Mouse (Mus musculus) retina, adult 2 months (tissue): ENCODE results near the gene Fblim1.

Experiments
- DNase-seq: peaks from one replicate; pipeline ENCODE4 v3.0.0-alpha.2; 2012; ENCODE audit warnings: low read depth, low spot score

Fblim1 gene

GRCm38 (mm10) chr4:141624983-141625773 lies 19.3 kb upstream of the Fblim1 start:
- no peak for DNase-seq

DNA sequence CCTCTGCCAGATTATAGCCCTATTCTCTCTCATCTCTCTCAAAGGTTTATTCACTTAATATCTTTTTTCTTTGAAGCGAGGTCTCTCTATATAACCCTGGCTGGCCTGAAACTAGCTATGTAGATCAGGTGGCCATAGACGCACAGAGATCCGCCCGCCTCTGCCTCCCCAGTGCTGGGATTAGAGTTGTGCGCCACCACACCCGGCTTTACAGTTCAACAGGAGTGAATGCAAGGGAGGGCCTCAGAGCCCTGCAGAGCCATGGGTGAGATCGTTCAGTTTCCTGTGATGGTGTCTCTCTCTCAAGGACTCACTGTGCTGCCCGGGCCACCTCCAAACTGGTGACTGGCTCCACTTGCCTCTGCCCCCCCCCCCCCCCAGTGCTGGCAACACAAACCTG lies 18.2 kb upstream of the Fblim1 start:
- no peak for DNase-seq

DNA sequence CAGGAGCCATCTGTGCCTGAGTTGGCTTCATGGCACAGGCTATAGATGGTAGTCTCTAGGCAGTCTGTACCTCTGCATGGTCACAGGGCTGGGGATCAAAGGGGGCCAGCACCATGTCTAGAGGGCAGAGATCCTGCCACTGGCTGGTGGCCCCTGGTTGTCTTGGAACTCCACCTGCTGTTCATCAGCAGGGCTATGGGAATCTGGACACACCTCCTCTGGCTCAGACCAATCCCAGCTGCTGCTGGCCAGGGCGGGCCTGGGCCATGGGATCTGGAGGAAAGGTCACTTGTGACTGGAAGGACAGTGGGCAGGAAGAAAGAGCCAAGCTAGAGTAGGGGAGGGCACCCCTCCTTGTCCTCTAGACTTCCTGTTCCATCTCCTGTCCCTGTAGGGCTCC lies 17.8 kb upstream of the Fblim1 start, which contains the start of gene Slc25a34:
Slc25a34 (minus strand) TSS at position 156 of the 400 bp plus-strand sequence.
- no peak for DNase-seq

GRCm38 (mm10) chr4:141623037-141623436 lies 17.1 kb upstream of the Fblim1 start:
- DNase-seq: no peak

- DNase-seq: no peak
Observed at GRCm38 (mm10) chr4:141622580-141622979, 16.7 kb upstream of the Fblim1 start.

DNA sequence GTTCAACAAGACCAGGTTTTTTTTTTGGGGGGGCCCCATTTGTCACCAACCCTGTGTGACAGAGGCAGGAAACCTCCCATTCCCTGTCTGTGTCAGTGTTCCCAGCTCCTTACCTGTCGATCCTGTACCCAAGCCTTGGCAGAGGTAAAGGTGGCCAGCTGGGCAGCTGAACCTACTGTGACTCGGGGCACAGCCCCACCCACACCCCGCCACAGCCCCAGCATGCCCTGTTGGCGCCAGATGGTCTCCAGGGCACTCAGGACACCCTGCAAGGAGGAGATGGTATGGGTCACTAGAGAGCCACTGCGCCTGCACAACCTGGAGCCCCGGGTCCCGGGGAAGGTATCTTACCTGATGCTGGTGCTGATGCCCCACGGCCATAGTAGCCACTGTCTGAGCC lies 16.2 kb upstream of the Fblim1 start:
- DNase-seq: no peak

GRCm38 (mm10) chr4:141621297-141621696 lies 15.4 kb upstream of the Fblim1 start:
- no peak for DNase-seq

DNA sequence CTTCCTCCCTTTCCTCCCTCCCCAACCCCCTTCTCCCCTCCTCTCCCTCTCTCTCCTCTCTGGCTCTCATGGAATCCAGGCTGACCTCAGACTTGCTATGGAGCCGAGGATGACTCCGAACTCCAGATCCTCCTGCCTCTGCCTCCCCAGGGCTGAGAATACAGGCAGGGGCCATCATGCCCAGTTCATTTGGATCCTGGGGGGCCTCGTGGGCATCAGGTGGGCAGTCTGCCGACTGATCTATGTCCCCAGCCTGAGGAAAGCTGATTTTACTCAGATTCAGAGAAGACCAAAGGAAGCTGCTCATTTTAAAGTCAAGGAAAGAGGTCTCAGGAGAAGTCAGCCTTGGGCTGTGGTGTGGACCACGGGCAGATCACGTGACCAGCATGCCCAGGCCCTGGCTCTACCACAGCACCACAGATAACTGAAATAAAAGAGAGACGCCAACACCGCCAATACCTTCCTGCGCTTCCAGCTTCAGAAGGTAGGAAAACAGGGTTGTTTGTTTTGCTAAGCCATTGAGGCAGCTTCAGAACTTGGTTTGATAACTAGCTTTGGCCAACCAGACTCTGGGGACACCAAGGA lies 13.5 kb upstream of the Fblim1 start:
- DNase-seq: no peak

DNA sequence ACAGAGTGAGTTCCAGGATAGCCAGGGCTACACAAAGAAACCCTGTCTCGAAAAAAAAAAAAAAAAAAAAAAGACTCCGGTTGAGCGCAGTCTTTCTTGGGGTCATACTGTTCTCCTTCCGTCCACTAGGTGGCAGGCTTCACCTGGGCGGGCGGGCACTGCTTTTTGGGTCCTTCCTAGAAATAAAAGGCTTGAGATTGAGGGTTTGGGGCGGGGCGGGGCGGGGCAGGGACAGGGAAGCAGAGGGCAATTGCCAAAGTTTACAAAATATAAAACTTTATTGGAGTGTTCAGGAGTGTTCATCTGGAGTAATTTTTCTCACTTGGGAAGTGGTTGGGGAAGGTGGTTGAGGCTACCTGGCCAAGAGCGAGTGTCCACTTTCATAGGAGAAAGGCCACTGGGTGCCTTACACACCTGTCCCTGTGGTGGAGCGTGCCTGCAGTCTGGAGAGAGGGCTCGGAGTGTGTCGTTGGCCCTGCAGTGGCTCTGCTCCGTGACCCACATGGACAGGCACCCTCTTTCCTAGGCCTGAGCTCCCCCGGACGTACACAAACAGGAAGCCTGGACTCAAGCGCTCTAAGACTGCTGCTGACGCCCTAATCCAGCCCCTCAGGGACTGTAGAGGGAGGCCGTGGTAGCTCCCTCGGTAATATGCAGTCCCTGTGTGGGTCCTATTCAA lies 12.8 kb upstream of the Fblim1 start, which contains the start of gene Tmem82:
Tmem82 (minus strand) TSS at position 69 of the 679 bp plus-strand sequence.
- no peak for DNase-seq

DNA sequence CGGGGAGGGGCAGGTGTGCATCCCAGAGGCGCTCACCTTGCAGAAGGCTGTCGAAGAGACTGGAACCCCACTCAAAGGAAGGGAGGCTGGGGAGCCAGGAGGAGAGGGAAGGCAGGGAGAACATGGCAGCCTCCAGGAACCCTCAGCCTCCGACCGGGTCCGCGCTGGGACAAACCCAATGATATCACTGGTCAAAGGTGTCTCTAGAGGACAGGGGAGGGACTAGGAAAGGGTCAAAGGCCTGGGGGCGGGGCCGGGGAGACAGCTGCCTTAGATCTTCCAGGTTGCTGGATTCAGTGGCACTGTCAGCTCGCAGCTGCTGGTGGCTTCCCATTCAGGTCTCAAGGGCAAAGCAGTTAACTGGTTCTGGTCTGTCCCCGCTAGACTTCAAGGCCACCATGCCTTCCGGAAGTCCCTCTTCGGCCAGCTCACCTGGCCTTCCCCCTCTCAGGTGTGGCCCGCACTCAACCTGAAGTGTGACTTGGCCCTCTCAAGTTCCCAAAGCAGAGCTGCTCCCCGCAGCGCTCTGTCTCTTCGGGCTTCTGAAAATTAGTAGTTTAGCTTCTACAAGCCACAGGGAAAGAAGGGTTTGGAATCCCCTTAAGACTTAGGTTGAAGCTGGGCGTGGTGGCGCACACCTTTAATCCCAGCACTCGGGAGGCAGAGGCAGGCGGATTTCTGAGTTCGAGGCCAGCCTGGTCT lies 12.1 kb upstream of the Fblim1 start:
- no peak for DNase-seq

- no peak for DNase-seq
Observed at GRCm38 (mm10) chr4:141617299-141617698, 11.4 kb upstream of the Fblim1 start.

GRCm38 (mm10) chr4:141616811-141617210 lies 10.9 kb upstream of the Fblim1 start:
- DNase-seq: no peak

DNA sequence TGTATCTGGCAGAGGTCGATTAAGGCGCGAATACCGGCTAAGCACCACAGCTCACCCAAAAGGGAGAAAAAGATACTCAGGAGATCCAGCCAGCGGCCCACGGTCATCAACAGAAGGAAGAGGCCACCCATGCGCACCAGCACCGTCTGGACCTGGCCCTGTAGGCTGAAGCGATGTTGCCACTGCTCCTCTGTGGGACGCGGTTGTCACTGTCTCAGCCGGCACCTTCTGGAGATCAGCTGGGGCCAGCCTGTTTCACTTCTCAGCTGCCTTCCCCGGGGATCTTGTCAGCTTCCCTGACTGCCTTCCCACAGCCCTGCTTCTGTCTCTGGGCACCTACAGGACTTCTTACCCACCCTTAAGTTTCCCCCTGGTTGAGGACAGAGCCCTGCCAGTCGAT lies 9.1 kb upstream of the Fblim1 start:
- DNase-seq: no peak

DNA sequence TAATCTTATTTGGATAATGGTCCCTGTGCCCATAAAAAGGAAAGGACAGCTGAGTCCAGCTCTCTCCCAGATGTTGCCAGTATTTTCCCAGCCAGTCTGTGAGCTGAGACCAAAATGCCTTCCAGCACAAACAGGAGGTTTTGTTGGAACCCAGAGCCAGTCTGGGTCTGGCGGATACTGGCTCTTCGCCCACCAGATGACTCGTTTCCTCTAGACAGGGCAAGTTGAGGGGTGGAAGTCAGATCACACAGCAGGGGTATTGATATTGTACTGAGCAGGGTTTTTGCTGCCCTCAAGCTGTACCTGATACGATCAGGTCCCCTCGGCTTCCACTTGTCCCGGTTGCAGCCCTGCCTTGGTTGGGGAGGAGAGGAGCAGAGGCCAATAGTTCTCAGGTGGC lies 3.6 kb upstream of the Fblim1 start:
- no peak for DNase-seq

- no peak for DNase-seq
Observed at GRCm38 (mm10) chr4:141605421-141605820, 475 bp downstream of the Fblim1 start.

GRCm38 (mm10) chr4:141604493-141604892 lies 1.4 kb downstream of the Fblim1 start:
- no peak for DNase-seq

DNA sequence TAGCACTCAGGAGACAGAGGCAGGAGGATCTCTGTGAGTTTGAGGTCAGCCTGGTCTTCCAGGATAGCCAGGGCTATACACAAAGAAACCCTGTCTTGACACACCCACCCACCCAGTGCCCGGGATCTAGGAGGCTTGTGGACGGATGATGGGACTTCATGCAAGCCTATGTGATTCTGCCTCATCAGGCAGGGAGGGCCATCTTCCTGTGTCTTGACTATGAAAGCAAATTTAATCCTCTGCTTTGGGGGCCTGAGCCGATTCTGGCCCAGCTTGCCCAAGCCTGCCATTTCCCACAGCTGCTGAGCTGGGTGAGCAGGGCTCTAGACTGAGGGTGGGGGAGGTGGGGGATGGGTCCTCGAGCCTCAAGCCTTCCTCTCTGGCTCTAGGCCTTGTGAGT lies 2.0 kb downstream of the Fblim1 start:
- no peak for DNase-seq

GRCm38 (mm10) chr4:141602523-141603223 lies 3.2 kb downstream of the Fblim1 start:
- no peak for DNase-seq

- no peak for DNase-seq
Observed at GRCm38 (mm10) chr4:141601148-141601862, 4.6 kb downstream of the Fblim1 start.

DNA sequence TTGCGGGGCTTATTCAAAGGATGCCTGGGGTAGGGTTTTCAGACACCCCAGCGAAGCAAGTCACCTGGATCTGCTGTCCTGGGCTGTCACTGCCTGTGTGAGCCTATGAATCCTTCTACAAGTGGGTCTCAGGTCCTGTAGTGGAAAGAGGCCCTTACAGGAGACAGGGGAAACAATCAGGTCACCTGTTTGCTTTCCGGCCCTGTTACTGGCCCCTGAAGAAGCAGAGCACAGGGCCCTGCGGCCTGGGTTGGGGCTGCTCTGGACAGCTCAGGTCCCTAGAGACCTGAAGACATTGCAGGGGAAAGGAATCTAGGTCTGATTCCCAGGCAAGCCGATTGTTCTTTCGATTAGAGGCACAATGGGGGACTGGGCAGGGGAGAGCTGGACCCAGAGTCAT lies 5.5 kb downstream of the Fblim1 start:
- DNase-seq: no peak
